Mouse (Mus musculus) neural tube, embryonic 13.5 days (tissue): ENCODE measurements around the gene Strbp. TPM values are rescaled to one million over a fixed set of nuclear protein-coding genes. Genes with fewer than 3 reads are reported as not detected.

ENCODE experiments used
- ATAC-seq: fragments of 200-750 bp; cut with Nextera tagmentation; 2 replicates; pipeline ENCODE4 v1.8.0; 2017; ENCODE audit warnings: low read depth, mild to moderate bottlenecking, moderate TSS enrichment, moderate library complexity
- H3K27ac ChIP-seq: fragments of 300-500 bp; sonication (generic); replicated peaks from 2 replicates; pipeline ENCODE4 v1.5.1; 2015; ENCODE audit warnings: moderate library complexity, mild to moderate bottlenecking, inconsistent platforms
- H3K27me3 ChIP-seq: fragments of 300-500 bp; sonication (generic); 2 replicates; pipeline ENCODE4 v1.6.1; 2015; ENCODE audit warnings: mild to moderate bottlenecking, inconsistent platforms
- H3K36me3 ChIP-seq: fragments of 300-500 bp; sonication (generic); 2 replicates; pipeline ENCODE4 v1.6.1; 2015; ENCODE audit warnings: mild to moderate bottlenecking, inconsistent platforms
- H3K4me1 ChIP-seq: fragments of 300-500 bp; sonication (generic); replicated peaks from 2 replicates; pipeline ENCODE4 v1.6.1; 2015; ENCODE audit warnings: inconsistent platforms
- H3K4me2 ChIP-seq: fragments of 300-500 bp; sonication (generic); 2 replicates; pipeline ENCODE4 v1.6.1; 2015; ENCODE audit warnings: inconsistent platforms, mild to moderate bottlenecking, moderate library complexity
- H3K4me3 ChIP-seq: fragments of 300-500 bp; sonication (generic); 2 replicates; pipeline ENCODE4 v1.5.1; 2015; ENCODE audit warnings: mild to moderate bottlenecking, inconsistent platforms
- H3K9ac ChIP-seq: fragments of 300-500 bp; sonication (generic); 2 replicates; pipeline ENCODE4 v1.6.1; 2015; ENCODE audit warnings: moderate library complexity, mild to moderate bottlenecking, inconsistent platforms
- H3K9me3 ChIP-seq: fragments of 300-500 bp; sonication (generic); 2 replicates; pipeline ENCODE4 v1.6.1; 2016; ENCODE audit warnings: inconsistent platforms
- WGBS: fragments of 180-500 bp; shearing (Covaris S2); methylation state at CpG from one replicate; pipeline ENCODE4 v1.1.7; 2015; 5-methylcytosine and 5-hydroxymethylcytosine counted together
- polyA plus RNA-seq: library from polyadenylated mRNA; unstranded; fragments of >200 nt; fragmentation: Nextera tagmentation; extraction: Ambion mirVana; gene quantifications from 2 replicates; pipeline ENCODE4 v1.2.1, GENCODE M21; 2015

Strbp gene
- polyA plus RNA-seq, 1 experiment from 2014 or later = 94.4 TPM

DNA sequence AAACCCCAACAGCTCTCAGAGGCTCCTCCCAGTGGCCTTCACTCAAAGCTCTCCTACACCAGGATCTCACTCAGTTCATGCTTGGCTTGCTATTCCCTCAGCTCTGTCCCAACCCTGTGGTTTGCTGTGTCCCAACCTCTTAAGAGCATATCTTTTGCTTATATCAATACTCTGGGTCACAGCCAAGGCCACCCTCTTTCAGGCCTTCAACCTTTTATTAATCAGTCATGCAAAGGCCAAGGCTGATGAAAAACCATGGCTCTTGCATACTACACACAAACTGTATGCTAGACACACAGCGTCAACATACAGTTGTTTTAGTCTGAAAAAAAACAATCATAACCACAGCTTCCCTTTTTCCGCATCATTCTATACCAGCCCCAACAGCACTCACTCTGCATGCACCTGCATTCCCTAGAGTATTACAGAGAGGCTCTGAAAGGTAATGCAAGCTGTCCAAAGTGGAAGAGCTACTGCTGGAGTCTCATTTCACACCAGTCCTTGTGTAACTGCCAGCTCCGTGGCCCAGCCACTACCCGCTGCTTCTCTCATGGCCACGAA is 27.7 kb upstream of the Strbp start:
- Histone ChIP-seq H3K4me1 (peaks cover 10% of the 10 kb centered on the region), H3K27me3 (no peaks in the 10 kb centered on the region), H3K9ac (no peak overlapping the region), H3K4me3 (no peak overlapping the region), H3K4me2 (no peak overlapping the region), H3K36me3 (no peaks in the 10 kb centered on the region), H3K9me3 (no peaks in the 10 kb centered on the region), H3K27ac (no peak overlapping the region)
- no peak for ATAC-seq
- WGBS = 91% methylated on average over 5 of the region's 5 CpGs

DNA sequence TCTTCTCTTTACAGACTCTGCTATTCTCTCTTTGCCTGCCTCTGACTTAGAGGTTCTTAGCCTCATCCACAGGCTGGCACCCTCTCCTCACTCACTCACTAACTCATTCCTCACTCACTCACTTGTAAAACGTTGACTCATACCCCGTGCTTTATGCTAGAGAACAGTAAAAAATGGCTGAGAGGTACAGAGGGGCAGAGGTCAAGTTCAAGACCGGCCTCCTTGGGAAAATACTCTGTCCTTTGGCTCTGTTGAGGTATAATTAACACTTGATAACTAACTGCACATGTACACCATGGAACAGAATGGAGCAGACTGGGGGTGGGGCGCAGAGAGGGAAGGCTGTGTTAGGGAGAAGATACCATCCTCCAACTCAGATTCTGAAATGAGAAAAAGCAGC is 20.6 kb upstream of the Strbp start:
- Histone ChIP-seq H3K27ac (no peak overlapping the region), H3K9ac (no peak overlapping the region), H3K27me3 (no peaks in the 10 kb centered on the region), H3K9me3 (no peaks in the 10 kb centered on the region), H3K4me2 (no peak overlapping the region), H3K36me3 (no peaks in the 10 kb centered on the region), H3K4me1 (peaks cover 11% of the 10 kb centered on the region), H3K4me3 (no peak overlapping the region)
- 81% methylated on average over 4 of the region's 4 CpGs for WGBS
- ATAC-seq = no peak

- no peaks in the 10 kb centered on the region for H3K9me3 ChIP-seq
- H3K4me3 ChIP-seq = no peak overlapping the region
- H3K4me2 ChIP-seq = no peak overlapping the region
- WGBS = 78% methylated on average over 11 of the region's 11 CpGs
- no peak for ATAC-seq
- no peaks in the 10 kb centered on the region for H3K27me3 ChIP-seq
- H3K9ac ChIP-seq = no peak overlapping the region
- H3K36me3 ChIP-seq = no peaks in the 10 kb centered on the region
- no peak overlapping the region for H3K27ac ChIP-seq
- H3K4me1 ChIP-seq = peaks cover 11% of the 10 kb centered on the region
Observed at GRCm38 (mm10) chr2:37723501-37724090, 19.9 kb upstream of the Strbp start.

- no peaks in the 10 kb centered on the region for H3K9me3 ChIP-seq
- H3K27me3 ChIP-seq = no peaks in the 10 kb centered on the region
- H3K9ac ChIP-seq = no peak overlapping the region
- no peaks in the 10 kb centered on the region for H3K36me3 ChIP-seq
- WGBS = 82% methylated on average over 14 of the region's 14 CpGs
- no peak overlapping the region for H3K4me2 ChIP-seq
- ATAC-seq = no peak
- H3K4me3 ChIP-seq = no peak overlapping the region
- H3K27ac ChIP-seq = no peak overlapping the region
- peaks cover 11% of the 10 kb centered on the region for H3K4me1 ChIP-seq
Observed at GRCm38 (mm10) chr2:37722674-37723465, 19.2 kb upstream of the Strbp start.

DNA sequence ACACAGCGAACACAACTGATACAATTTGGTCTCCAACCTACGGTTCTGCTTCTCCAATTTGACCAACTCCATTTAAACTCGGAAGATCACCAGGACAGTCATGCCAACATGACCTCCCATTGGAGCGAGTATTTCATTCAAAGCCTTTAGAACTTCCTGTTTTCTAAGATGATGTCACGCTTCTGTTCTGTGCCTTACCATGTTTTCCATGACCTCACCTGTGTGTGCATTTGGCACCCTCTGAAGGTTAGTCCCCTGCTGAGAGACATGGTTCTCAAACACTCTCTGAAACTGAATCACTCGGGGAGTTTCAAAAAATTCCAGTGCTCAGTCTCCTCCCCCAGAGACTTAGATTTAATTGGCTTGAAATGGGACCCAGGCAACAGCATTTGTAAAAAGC is 12.6 kb upstream of the Strbp start:
- Histone ChIP-seq H3K36me3 (no peaks in the 10 kb centered on the region), H3K27me3 (no peaks in the 10 kb centered on the region)
- WGBS = 85% methylated on average over 6 of the region's 6 CpGs

GRCm38 (mm10) chr2:37715364-37715763 is 11.7 kb upstream of the Strbp start:
- Histone ChIP-seq H3K27ac (no peak overlapping the region), H3K4me3 (no peak overlapping the region), H3K27me3 (no peaks in the 10 kb centered on the region), H3K9ac (no peak overlapping the region), H3K36me3 (no peaks in the 10 kb centered on the region), H3K9me3 (no peaks in the 10 kb centered on the region), H3K4me1 (no peaks in the 10 kb centered on the region), H3K4me2 (no peak overlapping the region)
- WGBS = 75% methylated on average over 3 of the region's 3 CpGs
- ATAC-seq = no peak

More for the DNA sequence above, 12.6 kb upstream of the Strbp start:
- no peaks in the 10 kb centered on the region for H3K9me3 ChIP-seq
- no peak overlapping the region for H3K9ac ChIP-seq
- H3K27ac ChIP-seq = no peak overlapping the region
- H3K4me1 ChIP-seq = no peaks in the 10 kb centered on the region
- no peak for ATAC-seq
- no peak overlapping the region for H3K4me3 ChIP-seq
- no peak overlapping the region for H3K4me2 ChIP-seq

DNA sequence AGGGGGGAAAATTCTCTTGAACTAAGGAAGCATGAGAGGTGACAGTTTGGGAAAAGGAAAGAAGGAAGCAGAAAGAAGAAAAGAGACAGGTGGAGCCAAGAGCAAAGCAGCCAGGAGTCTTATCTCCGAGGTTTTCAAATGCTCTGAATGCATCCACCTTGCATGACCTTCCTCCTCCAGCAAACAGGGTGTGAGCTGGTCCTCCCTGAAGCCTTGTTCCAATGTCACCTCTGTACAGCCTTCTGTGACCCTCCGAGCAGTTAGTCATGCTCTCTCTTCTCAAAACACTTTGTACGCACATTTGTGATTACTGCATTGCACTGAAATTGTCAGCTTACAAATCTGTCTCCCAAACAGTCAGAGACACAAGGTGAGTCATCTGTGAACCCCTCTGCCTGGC is 9.4 kb upstream of the Strbp start:
- Histone ChIP-seq H3K4me1 (no peaks in the 10 kb centered on the region), H3K36me3 (no peaks in the 10 kb centered on the region), H3K4me2 (no peak overlapping the region), H3K27ac (no peak overlapping the region), H3K9ac (no peak overlapping the region), H3K9me3 (no peaks in the 10 kb centered on the region), H3K27me3 (no peaks in the 10 kb centered on the region), H3K4me3 (no peak overlapping the region)
- ATAC-seq = no peak
- 88% methylated on average over 3 of the region's 3 CpGs for WGBS

DNA sequence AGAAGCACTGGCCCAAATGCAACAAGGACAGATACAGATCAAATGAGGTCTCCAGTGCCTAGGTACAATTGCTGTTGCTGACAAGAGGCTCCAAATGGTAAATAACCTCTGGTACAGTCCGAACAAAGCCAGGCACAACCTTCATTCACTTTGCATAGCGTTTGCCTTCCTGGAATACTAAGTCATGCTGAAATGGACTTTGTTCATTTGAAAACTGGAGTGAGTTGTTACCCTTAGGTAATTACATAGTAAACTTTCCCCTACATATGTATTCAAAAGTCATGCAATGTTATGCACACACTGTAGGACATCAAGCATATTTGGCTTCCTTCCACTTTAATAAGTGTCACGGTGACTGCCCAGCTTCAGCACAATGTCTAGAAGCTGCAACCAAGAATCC is 5.2 kb upstream of the Strbp start:
- H3K4me1 ChIP-seq = peaks cover 5% of the 10 kb centered on the region
- 82% methylated on average over 3 of the region's 3 CpGs for WGBS
- no peaks in the 10 kb centered on the region for H3K36me3 ChIP-seq
- H3K9ac ChIP-seq = no peak overlapping the region
- H3K27me3 ChIP-seq = peaks cover 9% of the 10 kb centered on the region
- no peak overlapping the region for H3K4me2 ChIP-seq
- no peaks in the 10 kb centered on the region for H3K9me3 ChIP-seq
- no peak overlapping the region for H3K27ac ChIP-seq
- no peak for ATAC-seq
- no peak overlapping the region for H3K4me3 ChIP-seq

DNA sequence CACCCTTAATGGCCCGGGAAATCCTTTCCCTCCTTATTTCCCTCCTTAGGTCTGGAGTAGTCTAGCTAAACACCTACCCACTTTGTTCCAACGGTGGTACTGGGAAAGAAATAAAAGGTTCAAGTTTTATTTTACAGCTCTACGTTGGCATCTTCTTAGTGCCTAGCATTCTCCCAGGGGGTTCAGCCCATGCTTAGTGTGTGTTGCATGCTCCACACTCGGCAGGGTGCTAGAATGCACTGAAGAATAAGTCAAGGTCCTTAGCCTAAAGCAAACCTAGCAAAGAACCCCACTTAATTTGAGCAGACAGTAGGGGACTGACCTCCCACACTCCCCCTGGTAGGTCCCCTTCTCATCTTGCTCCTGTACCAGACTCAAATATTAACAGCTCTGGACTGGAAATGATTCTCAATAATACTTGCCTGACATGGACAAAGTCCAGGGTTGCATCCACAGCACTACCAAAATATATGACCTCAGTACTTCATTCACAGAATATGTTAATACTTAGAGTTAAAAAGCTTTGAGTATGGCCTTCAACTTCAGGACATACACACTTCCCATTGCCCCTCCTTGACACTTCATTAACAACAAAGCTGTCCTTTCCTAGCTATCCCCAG is 592 bp upstream of the Strbp start:
- Histone ChIP-seq H3K36me3 (no peaks in the 10 kb centered on the region), H3K4me1 (peaks cover 30% of the 10 kb centered on the region), H3K9ac (peak overlapping the region; percentile 98), H3K4me3 (peak overlapping the region; percentile 93), H3K27me3 (peaks cover 9% of the 10 kb centered on the region), H3K9me3 (no peaks in the 10 kb centered on the region), H3K27ac (peak overlapping the region; percentile 98), H3K4me2 (peak overlapping the region; percentile 78)
- no peak for ATAC-seq
- WGBS = 10% methylated on average over 4 of the region's 4 CpGs

DNA sequence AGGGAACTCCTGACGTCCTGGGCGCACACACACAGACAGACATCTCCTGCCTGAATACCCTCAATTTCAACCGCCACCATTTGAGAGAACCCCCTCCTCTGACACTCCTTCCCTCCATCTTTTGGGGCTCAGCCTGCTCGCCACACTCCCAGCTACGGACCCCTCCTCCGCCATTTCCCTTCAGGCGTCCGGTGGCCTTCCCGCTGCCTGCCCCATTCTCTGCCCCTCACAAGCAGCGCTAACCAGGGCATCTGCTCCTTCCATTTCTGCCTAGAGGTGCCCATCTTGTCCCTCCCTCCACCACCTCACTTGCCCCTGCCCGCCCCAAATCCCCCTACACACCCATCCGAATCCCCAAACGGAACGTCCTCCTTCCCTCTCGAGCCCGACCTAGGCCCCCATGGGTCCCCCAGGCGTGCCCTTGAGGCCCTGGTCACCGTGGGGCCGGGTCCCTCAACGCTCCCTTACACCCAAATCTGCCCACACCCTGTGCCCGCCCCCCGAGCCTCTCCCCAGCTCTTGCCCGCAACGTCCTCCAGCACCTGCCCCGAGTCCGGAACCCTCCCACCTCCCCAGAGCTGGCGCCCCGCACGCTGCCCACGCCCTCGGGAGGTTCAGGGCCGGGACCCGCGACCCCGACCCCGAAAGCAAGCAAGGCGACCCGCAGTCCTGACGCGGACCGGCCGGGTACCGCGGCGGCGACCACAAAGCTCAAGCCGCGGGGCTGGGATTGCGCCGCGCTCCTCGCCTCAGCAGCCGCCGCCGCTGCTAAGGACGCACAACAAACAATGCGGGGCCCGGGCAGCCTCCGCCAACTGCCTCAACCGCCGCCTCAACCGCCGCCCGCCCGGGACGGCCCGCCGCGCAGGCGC is 1.1 kb downstream of the Strbp start:
- H3K27me3 ChIP-seq = peaks cover 9% of the 10 kb centered on the region
- peak overlapping the region; percentile 98 for H3K9ac ChIP-seq
- peak overlapping the region; percentile 93 for H3K4me3 ChIP-seq
- H3K36me3 ChIP-seq = no peaks in the 10 kb centered on the region
- under 1% methylated on average over 62 of the region's 70 CpGs for WGBS
- H3K4me1 ChIP-seq = peaks cover 30% of the 10 kb centered on the region
- peak overlapping the region; percentile 98 for H3K27ac ChIP-seq
- peak; percentile 73 for ATAC-seq
- H3K4me2 ChIP-seq = peak overlapping the region; percentile 78
- H3K9me3 ChIP-seq = no peaks in the 10 kb centered on the region

GRCm38 (mm10) chr2:37689064-37689615 is 14.5 kb downstream of the Strbp start:
- Histone ChIP-seq H3K9me3 (no peaks in the 10 kb centered on the region), H3K4me1 (no peaks in the 10 kb centered on the region), H3K9ac (no peak overlapping the region), H3K36me3 (no peaks in the 10 kb centered on the region), H3K4me2 (no peak overlapping the region), H3K27ac (no peak overlapping the region), H3K4me3 (no peak overlapping the region), H3K27me3 (no peaks in the 10 kb centered on the region)
- 83% methylated on average over 3 of the region's 3 CpGs for WGBS
- no peak for ATAC-seq
